ENCODE assay signal across 28 mouse cellular contexts in the genomic region with DNA sequence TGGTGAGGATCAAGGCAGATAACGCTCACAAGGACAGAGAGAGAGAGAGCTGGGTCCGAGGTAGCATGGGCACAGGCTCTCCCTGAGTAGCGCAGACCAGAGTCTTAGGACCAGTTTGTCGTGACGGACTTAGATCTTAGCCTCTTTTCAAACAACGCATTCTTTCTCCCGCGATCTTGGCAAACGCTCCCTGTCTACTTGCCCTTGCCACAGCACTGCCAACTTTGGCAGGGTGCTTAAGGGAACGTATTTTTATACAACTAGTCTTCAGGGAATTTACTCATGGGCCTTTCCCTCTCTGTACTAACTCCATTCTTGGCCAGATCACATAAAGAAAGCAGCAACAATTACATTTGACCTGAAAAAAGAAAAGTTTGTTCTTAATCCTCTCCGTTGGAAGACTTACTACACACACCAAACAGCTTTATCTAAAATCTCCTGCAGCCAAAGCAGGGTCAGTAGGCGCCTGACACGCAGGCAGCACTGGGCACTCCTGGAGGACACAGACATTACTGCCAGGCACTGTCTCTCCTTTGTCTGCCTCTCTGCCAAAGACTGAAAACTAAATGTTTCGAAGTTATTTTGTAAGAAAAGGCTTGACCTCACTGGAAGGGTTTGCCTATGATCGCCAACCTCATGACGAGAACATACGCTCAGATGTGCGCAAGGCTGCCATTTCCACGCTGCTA.
DNase-seq lines count a peak whose midpoint lies in the region; ATAC-seq and TF ChIP-seq lines count a peak whose summit lies in the region.
"Had no signal": no experiment of that assay in that cellular context is flagged by ENCODE, and none has a peak within 500 bp of the region (broad histone marks: within the 10 kb centered on the region; RNA-seq: fewer than 3 reads in every experiment).

No protein-coding gene starts in this region.

- no peak overlapping the region for H3K9ac ChIP-seq in heart, postnatal 0 days (replicated peaks; ENCODE audit: low read depth, low read length)
- no peak overlapping the region for H3K9ac ChIP-seq in liver, postnatal 0 days (replicated peaks)
- H3K9ac ChIP-seq: embryonic facial prominence, embryonic 13.5 days; forebrain, embryonic 13.5 days; hindbrain, embryonic 15.5 days; limb, embryonic 15.5 days; liver, embryonic 14.5 days had no signal

- no peaks in the 10 kb centered on the region for H3K27me3 ChIP-seq in heart, postnatal 0 days (ENCODE audit: control insufficient read depth, insufficient read depth, low read length)
- H3K27me3 ChIP-seq in liver, postnatal 0 days (ENCODE audit: insufficient read depth, low read length): no peaks in the 10 kb centered on the region
- H3K27me3 ChIP-seq: CH12.LX; embryonic facial prominence, embryonic 13.5 days; forebrain, embryonic 13.5 days; hindbrain, embryonic 15.5 days; limb, embryonic 15.5 days; Patski had no signal

- 65% methylated on average over 19 of the region's 19 CpGs for WGBS in heart, postnatal 0 days
- 74% methylated on average over 19 of the region's 19 CpGs for WGBS in lung, adult 2 months
- 88% methylated on average over 19 of the region's 19 CpGs for WGBS in liver, postnatal 0 days (ENCODE audit: insufficient replicate concordance)

- TF ChIP-seq EP300 in heart, postnatal 0 days (IDR thresholded peaks at IDR 0.05; ENCODE audit: low read depth): no peak
- TF ChIP-seq EP300 in liver, postnatal 0 days (IDR thresholded peaks at IDR 0.05; ENCODE audit: low read depth): no peak

- H3K36me3 ChIP-seq in heart, postnatal 0 days (replicated peaks; ENCODE audit: control insufficient read depth, insufficient read depth, low read length): peaks cover 58% of the 10 kb centered on the region
- peaks cover 21% of the 10 kb centered on the region for H3K36me3 ChIP-seq in liver, postnatal 0 days (replicated peaks; ENCODE audit: insufficient read depth, low read length)
- H3K36me3 ChIP-seq: hindbrain, embryonic 15.5 days had no signal

- H3K27ac ChIP-seq in gastrocnemius, adult 2 months: peak overlapping the region; percentile 72
- H3K27ac ChIP-seq in heart, postnatal 0 days (ENCODE audit: low read depth): peak overlapping the region; percentile 59
- no peak overlapping the region for H3K27ac ChIP-seq in liver, postnatal 0 days (ENCODE audit: low read depth)
- H3K27ac ChIP-seq: embryonic facial prominence, embryonic 13.5 days; forebrain, embryonic 13.5 days; hindbrain, embryonic 15.5 days; left cerebral cortex, adult 2 months; limb, embryonic 15.5 days; liver, embryonic 14.5 days had no signal

- intact Hi-C loops in gastrocnemius, adult 2 months (cut with DNase I): no loop called here
- intact Hi-C loops in gastrocnemius, postnatal 36 days (cut with DNase I): no loop called here

- no peaks in the 10 kb centered on the region for H3K4me1 ChIP-seq in heart, postnatal 0 days (ENCODE audit: control insufficient read depth, insufficient read depth)
- H3K4me1 ChIP-seq in lung, adult 2 months (ENCODE audit: control insufficient read depth, insufficient read depth, low read length): peaks cover 2% of the 10 kb centered on the region; the same call in 1 of the 2 replicates
- H3K4me1 ChIP-seq in liver, postnatal 0 days (ENCODE audit: insufficient read depth): no peaks in the 10 kb centered on the region
- H3K4me1 ChIP-seq: forebrain, embryonic 13.5 days; hindbrain, embryonic 15.5 days; limb, embryonic 15.5 days had no signal

- H3K4me2 ChIP-seq in heart, postnatal 0 days (ENCODE audit: low read depth, low read length): no peak overlapping the region
- H3K4me2 ChIP-seq in liver, postnatal 0 days (ENCODE audit: low read depth, low read length): no peak overlapping the region
- H3K4me2 ChIP-seq: embryonic facial prominence, embryonic 13.5 days; forebrain, embryonic 13.5 days; hindbrain, embryonic 15.5 days; limb, embryonic 15.5 days; midbrain, embryonic 11.5 days had no signal

- no peak for TF ChIP-seq CTCF in gastrocnemius, adult 2 months (IDR thresholded peaks at IDR 0.05)
- TF ChIP-seq CTCF in heart, postnatal 0 days (IDR thresholded peaks at IDR 0.05; ENCODE audit: low read depth): no peak
- no peak for TF ChIP-seq CTCF in lung, adult 2 months (IDR thresholded peaks at IDR 0.05; ENCODE audit: insufficient read depth, low read length)
- TF ChIP-seq CTCF in liver, postnatal 0 days (IDR thresholded peaks at IDR 0.05; ENCODE audit: low read depth): no peak

- no peak for TF ChIP-seq POLR2A in lung, adult 2 months (IDR thresholded peaks at IDR 0.05; ENCODE audit: borderline replicate concordance, extremely low read depth, low read depth, low read length)

- H3K9me3 ChIP-seq in heart, postnatal 0 days (replicated peaks; ENCODE audit: control insufficient read depth, low read length): no peaks in the 10 kb centered on the region
- H3K9me3 ChIP-seq in liver, postnatal 0 days (ENCODE audit: low read length): no peaks in the 10 kb centered on the region
- H3K9me3 ChIP-seq: embryonic facial prominence, embryonic 13.5 days; forebrain, embryonic 13.5 days; G1E; hindbrain, embryonic 15.5 days; limb, embryonic 15.5 days had no signal

- H3K4me3 ChIP-seq in gastrocnemius, adult 2 months: no peak overlapping the region
- H3K4me3 ChIP-seq in heart, postnatal 0 days (ENCODE audit: low read depth, low read length): no peak overlapping the region
- H3K4me3 ChIP-seq in lung, adult 2 months (replicated peaks; ENCODE audit: extremely low read depth, low read depth, low read length): no peak overlapping the region
- no peak overlapping the region for H3K4me3 ChIP-seq in liver, postnatal 0 days (ENCODE audit: low read depth, low read length)
- H3K4me3 ChIP-seq: embryonic facial prominence, embryonic 13.5 days; erythroblast, embryonic 14.5 days; forebrain, embryonic 13.5 days; hindbrain, embryonic 15.5 days; left cerebral cortex, adult 2 months; limb, embryonic 15.5 days had no signal

- peak; percentile 34; the same call in 1 of the 2 replicates for ATAC-seq in heart, postnatal 0 days (ENCODE audit: insufficient read depth, low read depth)
- ATAC-seq in CD4-positive, CD25-positive, alpha-beta regulatory T cell, adult 4 months: no peak
- no peak for ATAC-seq in liver, postnatal 0 days
- ATAC-seq: forebrain, embryonic 13.5 days; Patski had no signal

- peak; percentile 37 for DNase-seq in gastrocnemius, adult 2 months
- DNase-seq in gastrocnemius, postnatal 36 days: no peak
- peak; percentile 39 for DNase-seq in heart, postnatal 0 days (ENCODE audit: low spot score)
- no peak for DNase-seq in heart, adult 9 months (ENCODE audit: low spot score in 2 of 2)
- peak; percentile 25 for DNase-seq in lung, postnatal 10 days
- no peak for DNase-seq in lung, adult 2 months
- no peak for DNase-seq in liver, postnatal 0 days
- DNase-seq: adrenal gland, adult 2 months; cerebellum, adult 8-10 months; cerebellum, postnatal 36 days; embryo, embryonic 11 days; gastrocnemius, postnatal 25 days; kidney, adult 2 months; kidney, postnatal 10 days; thymus, adult 18-20 months; thymus, postnatal 36 days had no signal

Comparison
In these comparisons a context has a peak if more than half of its experiments do, and no peak if none do; other contexts are left out.
1. DNase-seq: peak in gastrocnemius, adult 2 months (single experiment), heart, postnatal 0 days (single experiment) and lung, postnatal 10 days (single experiment); none in gastrocnemius, postnatal 36 days (0 of 2), heart, adult 9 months (0 of 2), lung, adult 2 months (single experiment) and liver, postnatal 0 days (single experiment).